Mouse (Mus musculus) brown adipose tissue, adult 24 weeks (tissue): ENCODE results near the gene Nck2. TPM values are rescaled to one million over a fixed set of nuclear protein-coding genes. Genes with fewer than 3 reads are reported as not detected.

Experiments used
- H3K27ac ChIP-seq: fragments of 200-500 bp; replicated peaks from 2 replicates; pipeline ENCODE4 v1.5.1; 2012; ENCODE audit warnings: low read depth, mild to moderate bottlenecking, low read length
- H3K4me1 ChIP-seq: fragments of 200-500 bp; 2 replicates; pipeline ENCODE4 v1.6.1; 2012; ENCODE audit warnings: low read length, mixed read lengths; ENCODE audit not compliant: control insufficient read depth, insufficient read depth, insufficient read length
- H3K4me3 ChIP-seq: fragments of 200-500 bp; 2 replicates; pipeline ENCODE4 v1.5.1; 2012; ENCODE audit warnings: low read depth, mild to moderate bottlenecking, low read length, moderate library complexity; ENCODE audit not compliant: insufficient read depth
- polyA plus RNA-seq: library from polyadenylated mRNA; stranded (reverse); fragments of >200 nt; gene quantifications from 2 replicates; pipeline ENCODE4 v1.2.4, GENCODE M21; 2012; ENCODE audit not compliant: missing spikeins, insufficient read depth, insufficient read length

The Nck2 gene
- polyA plus RNA-seq, 1 experiment: 4.7 TPM

GRCm38 (mm10) chr1:43568824-43569223 lies 124.4 kb downstream of the Nck2 start:
- no peaks in the 10 kb centered on the region for H3K4me1 ChIP-seq
- no peak overlapping the region for H3K4me3 ChIP-seq
- no peak overlapping the region for H3K27ac ChIP-seq

- no peak overlapping the region for H3K4me3 ChIP-seq
Observed at GRCm38 (mm10) chr1:43571105-43571504, 126.7 kb downstream of the Nck2 start.

DNA sequence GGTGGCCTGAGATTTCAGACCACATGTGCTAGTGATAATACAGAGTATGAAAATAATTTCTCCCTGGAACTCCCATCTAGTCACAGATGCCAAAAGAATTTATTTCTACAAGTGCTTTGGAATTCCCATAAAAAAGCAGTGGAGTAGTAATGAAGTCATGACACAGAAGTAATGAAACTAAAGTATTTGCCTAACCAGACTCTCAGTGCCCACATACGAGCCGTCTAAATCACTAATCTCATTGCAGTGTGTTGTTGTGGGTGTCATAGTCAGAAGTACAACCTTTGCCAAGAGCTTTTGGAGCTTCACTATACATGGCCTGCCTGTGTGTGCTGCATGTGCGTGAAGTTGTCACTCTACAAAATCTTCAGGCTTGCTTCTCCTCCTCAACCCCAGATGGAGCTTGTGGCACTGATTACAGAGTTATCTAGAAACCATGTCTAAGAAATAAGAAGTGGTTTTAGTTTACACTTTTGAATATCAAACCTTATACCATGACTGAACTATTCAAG lies 130.5 kb downstream of the Nck2 start:
- H3K4me3 ChIP-seq: no peak overlapping the region
- H3K4me1 ChIP-seq: no peaks in the 10 kb centered on the region
- no peak overlapping the region for H3K27ac ChIP-seq

More at GRCm38 (mm10) chr1:43571105-43571504, 126.7 kb downstream of the Nck2 start:
- Histone ChIP-seq H3K4me1 (no peaks in the 10 kb centered on the region), H3K27ac (no peak overlapping the region)

DNA sequence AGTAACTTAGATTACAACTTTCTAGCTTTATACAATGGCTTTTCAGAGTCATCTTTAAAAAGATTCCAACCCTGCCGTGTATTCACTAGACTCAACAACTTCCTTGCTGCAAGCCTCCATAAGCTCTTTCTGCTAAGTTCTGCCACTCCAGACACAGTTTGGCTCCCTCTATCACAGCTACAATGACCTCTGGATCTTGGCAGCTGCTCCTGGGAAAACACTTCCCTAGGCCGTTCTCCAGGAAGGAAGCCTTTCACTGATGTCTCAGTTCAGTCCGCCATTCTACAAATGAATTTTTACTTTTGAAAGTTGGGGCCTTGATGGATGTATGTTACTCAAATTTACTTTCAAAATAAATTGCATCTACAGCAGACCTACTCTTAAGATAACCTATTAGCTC lies 133.0 kb downstream of the Nck2 start:
- Histone ChIP-seq H3K27ac (no peak overlapping the region), H3K4me3 (no peak overlapping the region), H3K4me1 (no peaks in the 10 kb centered on the region)

DNA sequence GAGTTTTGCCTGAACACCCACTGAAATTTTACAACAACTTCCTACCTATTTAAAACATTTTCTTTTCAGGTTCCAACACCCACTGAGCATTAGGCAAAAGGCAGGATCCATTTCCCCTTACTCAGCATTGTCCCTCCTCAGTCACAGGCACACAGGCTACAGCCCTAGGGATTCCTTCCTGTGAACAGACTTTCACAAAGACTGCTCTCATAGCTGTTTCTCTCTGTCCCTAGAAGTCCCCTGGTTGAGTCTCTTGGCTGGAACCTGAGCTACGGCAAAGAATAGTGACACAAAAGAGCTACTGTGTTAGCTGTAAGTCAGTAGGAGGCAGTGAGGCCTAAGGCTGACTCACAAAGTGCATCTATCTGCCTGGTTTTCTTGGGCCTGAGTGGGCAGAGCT lies 139.2 kb downstream of the Nck2 start:
- H3K4me3 ChIP-seq: no peak overlapping the region
- H3K27ac ChIP-seq: no peak overlapping the region
- no peaks in the 10 kb centered on the region for H3K4me1 ChIP-seq

- H3K27ac ChIP-seq: no peak overlapping the region
- H3K4me1 ChIP-seq: no peaks in the 10 kb centered on the region
- H3K4me3 ChIP-seq: no peak overlapping the region
Observed at GRCm38 (mm10) chr1:43589001-43589400, 144.6 kb downstream of the Nck2 start.

DNA sequence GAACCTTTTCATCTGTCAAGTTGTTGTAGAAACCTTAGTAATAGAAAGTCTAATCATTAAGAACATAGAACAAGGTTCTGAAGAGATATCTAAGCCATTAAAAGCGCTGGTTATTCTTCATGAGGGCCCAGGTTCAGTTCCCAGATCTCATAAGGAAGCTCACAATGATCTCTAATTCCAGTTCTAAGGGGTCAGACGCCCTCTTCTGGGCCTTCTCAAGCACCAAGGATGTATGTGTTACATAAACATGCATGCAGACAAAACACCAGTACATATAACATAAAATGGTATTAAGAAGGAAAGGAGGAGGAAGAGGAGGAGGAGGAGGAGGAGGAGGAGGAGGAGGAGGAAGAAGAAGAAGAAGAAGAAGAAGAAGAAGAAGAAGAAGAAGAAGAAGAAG lies 145.5 kb downstream of the Nck2 start:
- Histone ChIP-seq H3K27ac (no peak overlapping the region), H3K4me3 (no peak overlapping the region), H3K4me1 (no peaks in the 10 kb centered on the region)

DNA sequence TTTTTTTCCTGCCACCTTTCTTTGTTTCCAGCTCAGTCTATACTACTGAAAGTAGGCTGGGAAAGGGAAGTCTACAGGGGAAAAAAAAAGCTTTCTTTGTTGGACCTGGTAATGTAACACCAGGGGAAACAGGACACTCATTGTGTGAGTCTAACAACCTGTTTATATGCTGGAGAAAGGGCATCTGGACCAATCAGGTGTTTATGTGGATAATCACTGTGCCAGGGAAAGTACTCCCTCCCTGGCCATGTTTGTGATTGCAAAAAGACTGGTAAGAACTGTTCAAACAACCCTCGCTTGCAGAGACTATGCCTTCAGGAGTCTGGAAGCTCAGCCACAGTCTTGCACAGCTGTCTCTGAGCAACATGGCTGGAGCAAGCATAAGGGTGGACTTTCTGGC lies 146.3 kb downstream of the Nck2 start:
- Histone ChIP-seq H3K4me3 (no peak overlapping the region), H3K27ac (no peak overlapping the region)

DNA sequence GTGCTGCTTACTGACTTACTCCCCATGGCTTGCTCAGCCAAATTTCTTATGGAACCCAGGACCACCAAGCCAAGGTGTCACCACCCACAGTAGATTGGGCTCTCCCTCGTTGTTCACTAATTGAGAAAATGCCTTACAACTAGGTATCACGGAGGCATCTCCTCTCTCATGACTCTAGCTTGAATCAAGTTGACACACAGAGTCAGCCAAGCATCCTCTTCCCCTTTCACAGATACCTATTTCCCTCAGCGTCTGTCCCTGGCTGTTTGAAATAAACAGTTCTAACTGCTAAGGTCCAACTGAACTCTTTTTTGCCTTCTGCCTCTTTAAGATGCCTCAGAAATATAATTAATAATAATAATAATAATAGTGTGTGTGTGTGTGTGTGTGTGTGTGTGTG lies 148.7 kb downstream of the Nck2 start:
- Histone ChIP-seq H3K4me3 (no peak overlapping the region), H3K27ac (no peak overlapping the region), H3K4me1 (no peaks in the 10 kb centered on the region)

More for the DNA sequence above, 146.3 kb downstream of the Nck2 start:
- no peaks in the 10 kb centered on the region for H3K4me1 ChIP-seq

- Histone ChIP-seq H3K27ac (no peak overlapping the region), H3K4me1 (no peaks in the 10 kb centered on the region), H3K4me3 (no peak overlapping the region)
Observed at GRCm38 (mm10) chr1:43594738-43595137, 150.4 kb downstream of the Nck2 start.

GRCm38 (mm10) chr1:43597731-43598130 lies 153.4 kb downstream of the Nck2 start:
- Histone ChIP-seq H3K27ac (no peak overlapping the region), H3K4me1 (no peaks in the 10 kb centered on the region), H3K4me3 (no peak overlapping the region)

DNA sequence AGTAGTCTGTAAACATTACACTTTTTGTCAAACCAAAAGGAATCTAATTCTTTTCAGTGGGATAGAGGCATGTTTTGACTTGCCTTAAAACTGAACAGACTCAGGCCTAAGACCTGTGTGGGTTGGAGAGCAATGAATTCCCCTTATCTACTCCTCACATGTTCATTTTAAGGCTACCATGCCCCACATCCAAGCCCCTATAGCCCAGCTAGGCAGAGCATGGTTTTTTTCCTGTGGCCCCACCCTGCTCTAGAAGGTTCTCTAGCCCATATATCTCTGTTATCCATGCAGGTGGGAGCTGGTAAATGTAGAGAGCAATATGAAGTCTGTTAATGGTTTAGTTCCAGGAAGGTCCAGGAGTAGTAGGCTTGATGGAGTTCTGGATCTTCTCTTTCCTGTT lies 155.1 kb downstream of the Nck2 start:
- H3K4me3 ChIP-seq: no peak overlapping the region
- H3K4me1 ChIP-seq: no peaks in the 10 kb centered on the region

GRCm38 (mm10) chr1:43601054-43601453 lies 156.7 kb downstream of the Nck2 start:
- H3K27ac ChIP-seq: no peak overlapping the region
- H3K4me3 ChIP-seq: no peak overlapping the region
- H3K4me1 ChIP-seq: no peaks in the 10 kb centered on the region

More for the DNA sequence above, 155.1 kb downstream of the Nck2 start:
- no peak overlapping the region for H3K27ac ChIP-seq

GRCm38 (mm10) chr1:43615948-43616347 lies 171.6 kb downstream of the Nck2 start:
- no peak overlapping the region for H3K4me3 ChIP-seq
- no peak overlapping the region for H3K27ac ChIP-seq
- H3K4me1 ChIP-seq: no peaks in the 10 kb centered on the region
